Mouse (Mus musculus): ENCODE results near the gene Jmjd1c. TPM values are rescaled to one million over a fixed set of nuclear protein-coding genes. Genes with fewer than 3 reads are reported as not detected.

Jmjd1c gene
- polyA plus RNA-seq, 2 experiments = 34.5 to 52.2 TPM

- H3K4me3 ChIP-seq (replicated peaks; ENCODE audit: low read length) = no peak overlapping the region
- DNase-seq (ENCODE audit: low spot score) = no peak
These were observed 27.8 kb downstream of the Jmjd1c start for GRCm38 (mm10) chr10:67123756-67124155.

GRCm38 (mm10) chr10:67124156-67124555, 28.2 kb downstream of the Jmjd1c start:
- Histone ChIP-seq H3K9me3 (ENCODE audit: control insufficient read depth, low read length) (no peaks in the 10 kb centered on the region), H3K27me3 (ENCODE audit: control insufficient read depth, insufficient read depth, low read length) (no peaks in the 10 kb centered on the region), H3K36me3 (ENCODE audit: control insufficient read depth, insufficient read depth, low read length) (no peaks in the 10 kb centered on the region), H3K4me2 (replicated peaks; ENCODE audit: low read depth, low read length, severe bottlenecking) (no peak overlapping the region), H3K9ac (ENCODE audit: low read depth, low read length, severe bottlenecking) (no peak overlapping the region), H3K27ac (replicated peaks; ENCODE audit: low read depth, low read length) (no peak overlapping the region), H3K4me3 (replicated peaks; ENCODE audit: low read length) (no peak overlapping the region), H3K4me1 (ENCODE audit: control insufficient read depth, insufficient read depth, low read length) (peaks cover 13% of the 10 kb centered on the region)
- no peak for TF ChIP-seq POLR2A (IDR thresholded peaks at IDR 0.05; ENCODE audit: borderline replicate concordance, extremely low read depth, insufficient read depth, insufficient read length)
- WGBS = 82% methylated on average over 4 of the region's 4 CpGs
- DNase-seq (ENCODE audit: low spot score) = no peak
- ATAC-seq (ENCODE audit: low FRiP score, low read depth) = no peak

More at GRCm38 (mm10) chr10:67123756-67124155, 27.8 kb downstream of the Jmjd1c start:
- H3K4me2 ChIP-seq (replicated peaks; ENCODE audit: low read depth, low read length, severe bottlenecking) = no peak overlapping the region
- TF ChIP-seq POLR2A (IDR thresholded peaks at IDR 0.05; ENCODE audit: borderline replicate concordance, extremely low read depth, insufficient read depth, insufficient read length) = no peak
- no peak overlapping the region for H3K27ac ChIP-seq (replicated peaks; ENCODE audit: low read depth, low read length)
- WGBS = 62% methylated on average over 2 of the region's 2 CpGs
- no peaks in the 10 kb centered on the region for H3K27me3 ChIP-seq (ENCODE audit: control insufficient read depth, insufficient read depth, low read length)
- H3K9ac ChIP-seq (ENCODE audit: low read depth, low read length, severe bottlenecking) = no peak overlapping the region
- H3K9me3 ChIP-seq (ENCODE audit: control insufficient read depth, low read length) = no peaks in the 10 kb centered on the region
- ATAC-seq (ENCODE audit: low FRiP score, low read depth) = no peak
- H3K36me3 ChIP-seq (ENCODE audit: control insufficient read depth, insufficient read depth, low read length) = no peaks in the 10 kb centered on the region
- H3K4me1 ChIP-seq (ENCODE audit: control insufficient read depth, insufficient read depth, low read length) = peaks cover 13% of the 10 kb centered on the region

DNA sequence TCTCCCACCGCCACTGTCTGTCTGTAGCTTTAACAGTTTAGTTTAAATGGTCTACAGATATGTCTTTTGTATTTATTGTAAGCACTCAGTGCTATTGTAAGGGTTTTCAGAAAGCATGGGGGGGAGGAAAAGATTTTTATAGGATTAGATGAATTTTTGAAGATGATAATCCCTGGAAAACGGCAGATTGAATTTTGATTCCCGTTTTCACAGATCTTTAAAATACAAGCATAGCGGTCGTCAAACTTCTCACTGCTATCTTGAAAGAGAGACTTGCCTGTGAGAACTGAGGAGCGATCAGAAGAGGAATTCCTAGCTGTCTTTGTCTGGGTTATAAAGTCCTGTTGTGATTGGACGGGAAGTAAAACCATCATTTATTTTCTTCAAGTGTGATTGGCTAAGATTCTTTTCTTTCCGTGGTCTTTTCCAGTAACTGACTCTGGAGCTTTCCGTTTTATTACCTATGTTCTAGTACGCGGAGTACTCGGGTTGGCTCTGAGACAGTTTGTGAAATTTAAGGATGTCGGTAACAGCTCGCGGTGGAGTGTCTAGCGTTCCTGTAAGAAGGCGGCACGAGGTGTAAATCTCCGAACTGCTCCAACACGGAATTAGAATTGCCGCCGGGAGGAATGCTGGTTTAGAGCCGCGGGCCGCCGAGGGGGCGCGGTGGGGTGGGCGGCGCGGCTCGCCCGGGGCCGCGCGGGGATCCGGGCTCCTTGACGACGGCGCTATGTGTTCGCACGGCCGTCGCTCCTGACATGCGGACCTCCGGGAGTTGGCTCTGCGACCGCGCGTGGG, 30.3 kb downstream of the Jmjd1c start:
- DNase-seq (ENCODE audit: low spot score) = peak; percentile 85
- peak overlapping the region; percentile 75 for H3K9ac ChIP-seq (ENCODE audit: low read depth, low read length, severe bottlenecking)

DNA sequence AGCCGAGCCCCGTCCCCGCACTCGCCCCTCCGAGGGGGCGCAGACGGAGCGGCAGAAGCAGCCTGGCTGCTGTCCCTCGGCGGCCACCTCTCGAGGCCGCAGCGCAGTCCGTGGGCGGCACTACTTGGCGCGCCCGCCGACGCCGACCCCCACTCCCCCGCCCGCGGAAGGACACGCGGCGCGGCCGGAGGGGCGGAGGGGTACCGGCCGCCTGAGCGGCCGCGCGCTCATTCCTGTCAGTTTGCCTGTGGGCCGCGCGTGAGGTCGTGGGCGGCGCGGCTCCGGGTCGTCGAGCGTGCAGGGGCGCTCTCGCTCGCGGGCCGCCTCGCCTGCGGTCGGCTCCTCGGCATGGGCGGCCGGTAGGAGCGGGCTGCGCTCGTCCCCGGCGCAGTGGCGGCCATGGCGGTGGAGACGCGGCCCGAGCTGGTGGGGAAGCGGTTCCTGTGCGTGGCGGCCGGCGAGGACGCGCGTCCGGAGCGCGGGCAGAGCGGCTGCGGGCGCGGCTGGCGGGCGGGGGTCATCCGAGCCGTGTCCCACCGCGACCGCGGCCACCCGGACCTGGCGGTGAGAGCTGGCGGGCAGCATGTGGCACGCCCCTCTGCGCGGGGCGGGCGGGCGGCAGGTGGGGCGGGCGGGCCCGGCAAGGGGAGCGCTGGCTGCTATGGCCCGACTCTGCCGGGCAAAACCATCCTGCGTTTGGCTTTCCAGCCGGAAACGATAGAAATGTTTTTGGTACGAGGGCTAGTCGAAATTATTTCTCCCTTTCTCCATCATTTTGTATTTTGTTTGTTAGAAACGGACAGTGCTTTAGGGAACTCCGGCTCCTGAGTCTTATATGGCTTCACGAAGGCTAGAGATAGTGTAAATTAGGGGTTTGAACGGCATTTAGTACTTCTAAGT, 31.2 kb downstream of the Jmjd1c start:
- no peak for TF ChIP-seq POLR2A (IDR thresholded peaks at IDR 0.05; ENCODE audit: borderline replicate concordance, extremely low read depth, insufficient read depth, insufficient read length)
- ATAC-seq (ENCODE audit: low FRiP score, low read depth) (peak; percentile 65), DNase-seq (ENCODE audit: low spot score) (peak; percentile 32)
- H3K27me3 ChIP-seq (ENCODE audit: control insufficient read depth, insufficient read depth, low read length) = no peaks in the 10 kb centered on the region
- peak overlapping the region; percentile 93 for H3K4me2 ChIP-seq (replicated peaks; ENCODE audit: low read depth, low read length, severe bottlenecking)
- peak overlapping the region; percentile 75 for H3K9ac ChIP-seq (ENCODE audit: low read depth, low read length, severe bottlenecking)
- H3K27ac ChIP-seq (replicated peaks; ENCODE audit: low read depth, low read length) = peak overlapping the region; percentile 84
- peak overlapping the region; percentile 86 for H3K4me3 ChIP-seq (replicated peaks; ENCODE audit: low read length)
- H3K4me1 ChIP-seq (ENCODE audit: control insufficient read depth, insufficient read depth, low read length) = peaks cover 14% of the 10 kb centered on the region
- WGBS = 2% methylated on average over 72 of the region's 115 CpGs
- no peaks in the 10 kb centered on the region for H3K36me3 ChIP-seq (ENCODE audit: control insufficient read depth, insufficient read depth, low read length)
- no peaks in the 10 kb centered on the region for H3K9me3 ChIP-seq (ENCODE audit: control insufficient read depth, low read length)

More for the DNA sequence above, 30.3 kb downstream of the Jmjd1c start:
- Histone ChIP-seq H3K4me1 (ENCODE audit: control insufficient read depth, insufficient read depth, low read length) (peaks cover 14% of the 10 kb centered on the region), H3K4me2 (replicated peaks; ENCODE audit: low read depth, low read length, severe bottlenecking) (peak overlapping the region; percentile 93), H3K27me3 (ENCODE audit: control insufficient read depth, insufficient read depth, low read length) (no peaks in the 10 kb centered on the region), H3K36me3 (ENCODE audit: control insufficient read depth, insufficient read depth, low read length) (no peaks in the 10 kb centered on the region), H3K4me3 (replicated peaks; ENCODE audit: low read length) (peak overlapping the region; percentile 86), H3K9me3 (ENCODE audit: control insufficient read depth, low read length) (no peaks in the 10 kb centered on the region), H3K27ac (replicated peaks; ENCODE audit: low read depth, low read length) (peak overlapping the region; percentile 84)
- WGBS = under 1% methylated on average over 45 of the region's 50 CpGs
- peak; percentile 77 for ATAC-seq (ENCODE audit: low FRiP score, low read depth)
- TF ChIP-seq POLR2A (IDR thresholded peaks at IDR 0.05; ENCODE audit: borderline replicate concordance, extremely low read depth, insufficient read depth, insufficient read length) = no peak

GRCm38 (mm10) chr10:67129531-67129930, 33.6 kb downstream of the Jmjd1c start:
- Histone ChIP-seq H3K4me3 (replicated peaks; ENCODE audit: low read length) (no peak overlapping the region), H3K27me3 (ENCODE audit: control insufficient read depth, insufficient read depth, low read length) (no peaks in the 10 kb centered on the region), H3K4me2 (replicated peaks; ENCODE audit: low read depth, low read length, severe bottlenecking) (no peak overlapping the region), H3K9ac (ENCODE audit: low read depth, low read length, severe bottlenecking) (no peak overlapping the region), H3K36me3 (ENCODE audit: control insufficient read depth, insufficient read depth, low read length) (no peaks in the 10 kb centered on the region), H3K9me3 (ENCODE audit: control insufficient read depth, low read length) (no peaks in the 10 kb centered on the region), H3K27ac (replicated peaks; ENCODE audit: low read depth, low read length) (no peak overlapping the region), H3K4me1 (ENCODE audit: control insufficient read depth, insufficient read depth, low read length) (peaks cover 14% of the 10 kb centered on the region)
- ATAC-seq (ENCODE audit: low FRiP score, low read depth) = no peak
- WGBS = 52% methylated on average over 1 of the region's 1 CpGs
- DNase-seq (ENCODE audit: low spot score) = no peak
- TF ChIP-seq POLR2A (IDR thresholded peaks at IDR 0.05; ENCODE audit: borderline replicate concordance, extremely low read depth, insufficient read depth, insufficient read length) = no peak

Measured in limb, embryonic 14.5 days (tissue).